Mouse (Mus musculus): ENCODE data around the gene St6galnac4. TPM values are rescaled to one million over a fixed set of nuclear protein-coding genes. Genes with fewer than 3 reads are reported as not detected.

Gene St6galnac4
- total RNA-seq, 2 experiments from 2014 or later: 48.8 to 55.1 TPM

GRCm38 (mm10) chr2:32646379-32647056 is 59.6 kb downstream of the St6galnac4 start, which contains the start of gene Eng:
Gene Eng (plus strand): TSS chr2:32646595.
- peak in 1 of 2 experiments; percentile 71 for DNase-seq (ENCODE audit: low spot score in 2 of 2)

GRCm38 (mm10) chr2:32647366-32647765 is 60.5 kb downstream of the St6galnac4 start:
- no peak for DNase-seq (ENCODE audit: low spot score in 2 of 2)

Other genes starting within 250 kb of the St6galnac4 start
- gene Ciz1, start 234.8 kb upstream of the St6galnac4 start, total RNA-seq (2021): 10 to 100 TPM; 53.4 to 60.4 TPM
- 10 to 100 TPM; 36.5 to 38.7 TPM for gene Dnm1, start 233.8 kb upstream of the St6galnac4 start, total RNA-seq (2021)
- gene 1110008P14Rik, start 205.2 kb upstream of the St6galnac4 start, total RNA-seq (2021): 10 to 100 TPM; 56.4 to 58.6 TPM
- 1 to 10 TPM; 3.0 to 4.4 TPM for gene Lcn2, start 198.8 kb upstream of the St6galnac4 start, total RNA-seq (2021)
- gene Ptges2, start 191.2 kb upstream of the St6galnac4 start, total RNA-seq (2021): 10 to 100 TPM; 35.1 to 41.4 TPM
- gene Naif1, start 136.6 kb upstream of the St6galnac4 start, total RNA-seq (2021): 1 to 10 TPM; 3.9 to 4.0 TPM
- gene Slc25a25, start 135.7 kb upstream of the St6galnac4 start, total RNA-seq (2021): 10 to 100 TPM; 14.0 to 25.1 TPM
- gene Fam102a, start 51.8 kb upstream of the St6galnac4 start, total RNA-seq (2021): 1 to 10 TPM; 7.5 to 8.2 TPM
- 10 to 100 TPM; 36.4 to 41.9 TPM for gene Dpm2, start 16.2 kb upstream of the St6galnac4 start, total RNA-seq (2021)
- gene Pip5kl1, start 12.3 kb upstream of the St6galnac4 start, total RNA-seq (2021): not detected
- not detected for gene 9430097D07Rik, start 11.4 kb upstream of the St6galnac4 start, total RNA-seq (2021)
- gene St6galnac6, start 12.6 kb downstream of the St6galnac4 start, total RNA-seq (2021): 10 to 100 TPM; 57.4 to 63.6 TPM
- gene Ak1, start 34.7 kb downstream of the St6galnac4 start, total RNA-seq (2021): 100 to 1,000 TPM; 892 to 897 TPM
- gene Eng, start 59.5 kb downstream of the St6galnac4 start, total RNA-seq (2021): 10 to 100 TPM; 55.3 to 60.1 TPM
- gene Fpgs, start 117.0 kb downstream of the St6galnac4 start, total RNA-seq (2021): 10 to 100 TPM; 18.7 to 22.4 TPM
- gene Cdk9, start 126.0 kb downstream of the St6galnac4 start, total RNA-seq (2021): 10 to 100 TPM; 49.3 to 55.2 TPM
- gene Sh2d3c, start 134.0 kb downstream of the St6galnac4 start, total RNA-seq (2021): 10 to 100 TPM; 18.4 TPM
- not detected for gene 6330409D20Rik, start 153.9 kb downstream of the St6galnac4 start, total RNA-seq (2021)
- 10 to 100 TPM; 17.8 to 22.4 TPM for gene Tor2a, start 170.1 kb downstream of the St6galnac4 start, total RNA-seq (2021)
- gene Ttc16, start 188.5 kb downstream of the St6galnac4 start, total RNA-seq (2021): not detected
- 1 to 10 TPM; 2.0 to 3.2 TPM for gene Ptrh1, start 188.7 kb downstream of the St6galnac4 start, total RNA-seq (2021)
- not detected for gene Cfap157, start 197.3 kb downstream of the St6galnac4 start, total RNA-seq (2021)